Mouse (Mus musculus) brain, embryonic 14.5 days (tissue): ENCODE measurements around the gene Igfbp1.

Experiments used
- CTCF ChIP-seq: fragments of 200-500 bp; IDR thresholded peaks from 2 replicates; pipeline ENCODE4 v1.5.1; 2012; ENCODE audit warnings: inconsistent platforms, mild to moderate bottlenecking, moderate library complexity, borderline replicate concordance; ENCODE audit not compliant: insufficient read depth, insufficient read length; ENCODE audit errors: extremely low read depth
- POLR2A ChIP-seq: fragments of 200-500 bp; IDR thresholded peaks from 2 replicates; pipeline ENCODE4 v1.6.1; 2012; ENCODE audit warnings: mild to moderate bottlenecking, inconsistent platforms, borderline replicate concordance; ENCODE audit not compliant: poor library complexity, insufficient read depth, insufficient read length, severe bottlenecking; ENCODE audit errors: extremely low read depth

DNA sequence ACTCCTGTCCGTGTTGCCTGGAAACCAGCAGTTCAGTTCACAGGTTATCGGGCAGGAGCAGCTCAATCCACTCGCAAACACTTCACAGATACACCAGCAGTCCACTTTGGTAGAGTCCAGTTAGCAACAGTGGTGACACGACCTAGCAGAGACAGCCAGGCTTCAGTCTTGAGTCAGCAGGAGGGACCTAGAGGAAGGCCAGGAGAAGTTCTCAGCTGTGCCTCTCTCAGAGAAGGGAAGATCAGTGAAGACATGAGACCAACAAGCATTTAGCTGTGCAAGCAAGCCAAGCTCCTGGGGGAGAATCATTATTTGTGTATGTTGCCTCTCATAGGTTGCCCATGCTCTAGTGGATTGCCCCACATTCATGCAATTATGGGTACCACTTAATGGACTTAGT is 30.5 kb downstream of the Igfbp1 start:
- no peak for TF ChIP-seq CTCF
- TF ChIP-seq POLR2A: no peak
